Mouse (Mus musculus): ENCODE data around the gene Tbc1d2b.

The Tbc1d2b gene

GRCm38 (mm10) chr9:90265322-90266039 is 5.1 kb downstream of the Tbc1d2b start:
- DNase-seq (ENCODE audit: low read depth, low spot score), result no peak

GRCm38 (mm10) chr9:90263340-90263679 is 7.3 kb downstream of the Tbc1d2b start:
- no peak for DNase-seq (ENCODE audit: low read depth, low spot score)

- no peak for DNase-seq (ENCODE audit: low read depth, low spot score)
Measured at GRCm38 (mm10) chr9:90262591-90263339, 7.8 kb downstream of the Tbc1d2b start.

DNA sequence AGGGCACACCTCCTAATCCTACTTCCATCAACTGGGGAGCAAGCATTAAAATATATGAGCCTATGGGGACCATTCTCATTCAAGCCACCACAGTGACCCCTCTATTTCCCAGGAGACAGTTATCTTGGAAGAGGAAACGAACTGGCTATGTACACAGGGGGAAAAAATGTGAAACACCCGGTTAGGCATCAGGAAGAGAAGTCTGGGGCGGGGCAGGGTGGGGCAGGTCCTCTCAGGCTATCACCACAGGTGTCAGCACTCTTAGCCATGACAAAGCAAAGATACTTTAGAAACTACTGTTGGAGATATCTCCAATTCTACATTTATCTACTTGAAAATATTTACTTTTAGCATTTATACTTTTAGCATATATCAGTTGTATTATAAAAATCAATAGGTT is 8.5 kb downstream of the Tbc1d2b start:
- DNase-seq (ENCODE audit: low read depth, low spot score), result no peak

GRCm38 (mm10) chr9:90260600-90261375 is 9.8 kb downstream of the Tbc1d2b start:
- DNase-seq (ENCODE audit: low read depth, low spot score), result no peak

DNA sequence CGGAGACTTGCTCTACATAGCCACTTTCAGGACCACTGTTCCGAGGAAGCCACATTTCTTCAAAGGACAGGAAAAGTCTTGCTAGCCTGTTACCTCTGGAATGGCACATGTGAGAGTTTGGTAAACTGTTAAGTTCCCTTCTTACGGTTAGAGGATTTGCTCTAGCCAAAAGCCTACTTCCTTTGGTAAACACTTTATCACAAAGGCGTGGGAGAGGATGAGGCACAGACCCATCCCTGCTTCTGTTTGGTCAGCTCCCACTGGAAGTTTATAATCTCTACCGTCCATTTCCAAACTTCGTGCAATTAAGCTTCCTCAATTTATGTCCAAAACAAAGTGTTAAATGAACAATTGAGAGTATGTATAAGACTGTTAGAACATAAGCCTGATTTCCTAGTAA is 10.5 kb downstream of the Tbc1d2b start:
- DNase-seq (ENCODE audit: low read depth, low spot score), result no peak

DNA sequence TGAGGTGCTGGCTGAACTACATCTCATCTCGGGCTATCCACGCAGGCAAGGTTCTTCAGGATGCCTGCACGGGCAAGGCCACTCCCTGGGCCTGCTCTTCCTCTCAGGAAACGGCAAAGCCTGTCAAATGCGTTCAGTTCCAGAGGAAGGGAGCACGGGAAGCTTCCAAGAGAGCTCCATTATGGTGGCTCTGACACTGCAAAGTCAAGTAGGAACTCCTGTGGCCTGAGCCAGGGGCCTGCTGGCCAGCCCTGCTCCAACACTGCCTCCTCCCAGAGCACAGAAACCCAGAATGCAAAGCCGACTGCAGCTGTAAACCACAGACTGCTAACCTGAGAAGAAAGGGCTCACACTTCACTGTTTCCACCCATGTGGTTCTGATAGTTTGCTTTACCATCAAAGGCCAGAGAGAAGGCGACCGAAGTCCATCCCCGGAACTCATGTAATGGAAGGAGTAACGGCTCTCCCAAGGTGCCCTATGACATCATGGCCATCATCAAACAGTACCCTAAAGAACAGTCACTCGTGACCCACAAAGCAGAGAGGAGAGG is 11.1 kb downstream of the Tbc1d2b start:
- DNase-seq (ENCODE audit: low read depth, low spot score), result peak; percentile 78

- no peak for DNase-seq (ENCODE audit: low read depth, low spot score)
Measured at GRCm38 (mm10) chr9:90257754-90258531, 12.7 kb downstream of the Tbc1d2b start.

GRCm38 (mm10) chr9:90257220-90257619 is 13.4 kb downstream of the Tbc1d2b start:
- no peak for DNase-seq (ENCODE audit: low read depth, low spot score)

- no peak for DNase-seq (ENCODE audit: low read depth, low spot score)
Measured at GRCm38 (mm10) chr9:90255844-90256405, 14.7 kb downstream of the Tbc1d2b start.

- DNase-seq (ENCODE audit: low read depth, low spot score), result no peak
Measured at GRCm38 (mm10) chr9:90253181-90253580, 17.4 kb downstream of the Tbc1d2b start.

DNA sequence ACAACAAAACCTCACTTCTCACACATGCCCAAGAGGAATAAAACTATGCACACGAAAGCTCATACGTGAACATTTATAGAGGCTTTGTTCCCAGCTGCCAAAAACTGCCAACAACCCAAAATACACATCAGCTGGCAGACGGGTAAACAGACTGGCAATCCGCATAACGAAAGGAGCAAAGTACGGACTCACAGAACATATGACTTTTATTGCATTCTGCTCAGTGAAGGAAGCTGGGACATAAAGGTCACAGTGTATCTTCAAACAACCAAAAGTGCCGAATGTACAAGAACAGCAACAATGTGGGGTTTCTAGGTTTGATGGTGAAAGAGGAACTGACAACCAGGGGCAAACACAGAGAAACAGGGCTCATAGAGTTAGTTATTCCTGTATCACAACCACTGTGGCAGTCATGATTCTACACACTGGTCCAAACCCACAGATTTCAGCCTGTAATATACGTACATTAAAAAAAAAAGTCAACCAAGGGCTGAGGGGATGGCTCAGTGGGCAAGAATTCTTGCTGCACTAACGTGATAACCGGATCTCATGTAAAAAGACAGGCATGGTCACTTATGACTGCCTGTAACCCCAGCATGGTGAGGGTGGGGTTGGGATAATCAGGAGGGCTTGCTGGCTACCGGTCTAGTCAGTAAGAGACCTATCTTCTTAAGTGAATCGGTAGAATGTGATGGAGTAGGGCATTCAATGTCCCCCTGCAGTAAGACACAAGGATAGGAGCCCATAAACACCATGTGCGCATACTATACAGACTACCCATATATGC is 19.4 kb downstream of the Tbc1d2b start:
- no peak for DNase-seq (ENCODE audit: low read depth, low spot score)

GRCm38 (mm10) chr9:90250141-90250775 is 20.3 kb downstream of the Tbc1d2b start:
- no peak for DNase-seq (ENCODE audit: low read depth, low spot score)

DNA sequence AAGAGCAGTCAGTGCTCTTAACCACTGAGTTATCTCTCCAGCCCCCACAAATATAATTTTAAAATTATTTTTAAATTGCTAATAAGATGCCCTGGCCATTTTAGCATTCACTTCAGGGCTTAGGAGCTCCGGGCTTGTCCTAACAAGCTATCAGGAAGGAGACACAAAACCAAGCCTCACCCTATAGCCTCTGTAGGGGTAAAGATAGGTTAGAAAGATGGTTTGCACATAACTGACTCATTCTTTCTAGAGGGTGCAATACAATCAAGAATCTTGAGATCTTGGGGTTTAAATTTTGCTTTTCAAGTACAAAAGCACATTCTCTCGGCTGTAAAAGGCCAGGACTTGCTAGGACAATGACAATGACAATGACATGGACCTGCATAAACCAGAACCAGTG is 21.6 kb downstream of the Tbc1d2b start:
- DNase-seq (ENCODE audit: low read depth, low spot score), result no peak

GRCm38 (mm10) chr9:90248326-90248725 is 22.3 kb downstream of the Tbc1d2b start:
- DNase-seq (ENCODE audit: low read depth, low spot score), result peak; percentile 46

- no peak for DNase-seq (ENCODE audit: low read depth, low spot score)
Measured at GRCm38 (mm10) chr9:90247316-90247715, 23.3 kb downstream of the Tbc1d2b start.

DNA sequence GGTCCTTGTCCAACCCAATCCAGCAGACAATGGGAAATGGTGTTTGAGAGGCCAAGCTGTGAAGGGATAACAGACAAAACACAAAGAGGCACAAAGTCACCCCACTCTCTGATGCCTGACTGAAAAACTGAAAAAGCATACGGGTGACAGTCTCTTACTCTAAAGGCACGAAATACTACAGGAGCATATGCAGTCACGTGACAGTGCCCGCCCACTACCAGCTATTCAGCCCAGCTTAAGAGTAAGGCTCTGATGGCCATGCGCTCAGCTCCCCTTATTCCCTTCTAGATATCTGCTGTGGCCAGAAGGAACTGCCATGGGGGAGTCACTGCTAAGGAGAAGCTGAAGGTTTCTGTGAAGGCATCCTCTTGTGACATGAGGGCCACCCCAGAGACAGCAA is 24.8 kb downstream of the Tbc1d2b start:
- DNase-seq (ENCODE audit: low read depth, low spot score), result peak; percentile 53

- DNase-seq (ENCODE audit: low read depth, low spot score), result peak; percentile 73
Measured at GRCm38 (mm10) chr9:90245206-90245605, 25.4 kb downstream of the Tbc1d2b start.

- DNase-seq (ENCODE audit: low read depth, low spot score), result peak; percentile 70
Measured at GRCm38 (mm10) chr9:90244301-90245151, 26.1 kb downstream of the Tbc1d2b start.
